ENCODE assay signal across 7 mouse cellular contexts in the genomic region with DNA sequence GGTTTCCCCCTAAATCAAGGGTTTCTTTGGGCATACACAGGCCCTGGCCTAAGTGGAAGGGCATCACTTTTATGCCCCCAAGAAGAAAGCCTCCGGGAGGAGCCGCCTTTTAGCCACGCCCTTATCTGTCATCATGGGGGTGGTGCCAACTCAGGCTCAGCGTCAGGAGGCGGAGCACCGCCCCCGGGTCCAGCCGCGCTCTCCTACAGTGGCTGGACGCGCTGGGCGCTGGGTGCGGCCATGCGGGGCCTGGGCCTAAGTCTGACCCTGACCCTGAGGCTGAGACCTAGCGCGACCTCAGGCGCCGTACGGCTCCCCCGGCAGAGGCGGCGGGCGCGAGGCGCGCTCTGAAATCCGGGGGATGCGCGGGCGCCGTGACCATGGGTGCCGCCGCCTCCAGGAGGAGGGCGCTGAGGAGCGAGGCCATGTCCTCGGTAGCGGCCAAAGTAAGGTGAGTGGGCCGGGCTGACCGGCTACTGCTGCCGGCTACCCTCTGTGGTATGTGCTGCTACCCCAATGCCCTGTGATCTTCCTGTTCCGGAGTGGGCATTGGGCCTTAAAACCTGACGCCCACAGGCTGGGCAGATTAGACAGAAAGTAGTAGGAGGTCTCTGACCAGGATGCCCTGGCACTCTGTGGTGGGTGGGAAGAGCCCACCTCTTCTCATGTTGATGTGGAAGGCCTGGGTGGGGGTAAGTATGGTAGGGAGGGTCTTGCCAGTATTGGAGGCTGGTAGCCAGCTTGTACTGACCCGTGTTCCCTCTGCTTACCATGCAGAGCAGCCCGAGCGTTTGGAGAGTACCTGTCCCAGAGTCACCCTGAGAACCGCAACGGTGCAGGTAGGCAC. TPM values are rescaled to one million over a fixed set of nuclear protein-coding genes. Genes with fewer than 3 reads are reported as not detected.
A peak's percentile ranks its signal among the peaks of the same experiment; 100 is the strongest.
DNase-seq lines count a peak whose midpoint lies in the region; ATAC-seq lines count a peak whose summit lies in the region.

TSS of gene Nsmf (plus strand) at position 135 of the 847 bp plus-strand sequence.

- H3K4me3 ChIP-seq in intestine, embryonic 15.5 days (replicated peaks) = peak within 1 kb of the TSS; percentile 82
- H3K4me3 ChIP-seq in midbrain, embryonic 10.5 days = peak within 1 kb of the TSS; percentile 78

- peak within 1 kb of the TSS; percentile 75 for H3K9ac ChIP-seq in intestine, embryonic 15.5 days

- 4% methylated on average over 47 of the region's 47 CpGs for WGBS in intestine, embryonic 15.5 days
- whole genome bisulfite sequencing in midbrain, embryonic 10.5 days = 6% methylated on average over 47 of the region's 47 CpGs

- intact Hi-C loops in gastrocnemius, postnatal 36 days (cut with DNase I) = no loop called here
- intact Hi-C loops in left cerebral cortex, postnatal 25 days (cut with DNase I) = no loop called here

- no peak within 1 kb of the TSS for H3K27ac ChIP-seq in intestine, embryonic 15.5 days
- peak within 1 kb of the TSS; percentile 90 for H3K27ac ChIP-seq in midbrain, embryonic 10.5 days (replicated peaks)

- H3K9me3 ChIP-seq in intestine, embryonic 15.5 days = no peaks in the 10 kb centered on the region
- H3K9me3 ChIP-seq in midbrain, embryonic 10.5 days (replicated peaks) = no peaks in the 10 kb centered on the region

- peaks cover 15% of the 10 kb centered on the region for H3K4me1 ChIP-seq in intestine, embryonic 15.5 days (replicated peaks)
- H3K4me1 ChIP-seq in midbrain, embryonic 10.5 days = peaks cover 23% of the 10 kb centered on the region

- no peaks in the 10 kb centered on the region for H3K36me3 ChIP-seq in intestine, embryonic 15.5 days
- H3K36me3 ChIP-seq in midbrain, embryonic 10.5 days = peaks cover 32% of the 10 kb centered on the region

- peak; percentile 95 for ATAC-seq in intestine, embryonic 15.5 days

- DNase-seq in adrenal gland, adult 18-20 months (ENCODE audit: low spot score in 2 of 2) = peak; percentile 85 to 87
- peak; percentile 92 for DNase-seq in embryo, embryonic 11 days
- peak; percentile 86 to 87 for DNase-seq in gastrocnemius, postnatal 36 days
- DNase-seq in left cerebral cortex, postnatal 25 days (ENCODE audit: low spot score in 2 of 2) = peak; percentile 90 to 93
- peak; percentile 83 for DNase-seq in midbrain, embryonic 10.5 days (ENCODE audit: low spot score)
- DNase-seq in right cerebral cortex, postnatal 4 days = peak; percentile 88

- H3K27me3 ChIP-seq in intestine, embryonic 15.5 days (replicated peaks) = no peaks in the 10 kb centered on the region
- no peaks in the 10 kb centered on the region for H3K27me3 ChIP-seq in midbrain, embryonic 10.5 days (ENCODE audit: low read depth, poor library complexity, severe bottlenecking)

- H3K4me2 ChIP-seq in intestine, embryonic 15.5 days (replicated peaks) = peak within 1 kb of the TSS; percentile 73

RNA-seq across cellular contexts. Expression of gene Nsmf, which starts in this region (rescaled TPM):
- total RNA-seq in adrenal gland, adult 18-20 months (2021) = 10 to 100 TPM; 43.4 to 55.4 TPM
- 10 to 100 TPM in 1 of 2 experiments, 1 to 10 TPM in 1; 7.9 to 10.7 TPM for total RNA-seq in gastrocnemius, postnatal 36 days (2021)
- polyA plus RNA-seq in intestine, embryonic 15.5 days (2015; fragmentation: Nextera tagmentation; extraction: Ambion mirVana) = 48.8 and 50.6 TPM in 2 replicates
- total RNA-seq in left cerebral cortex, postnatal 25 days (2021) = 100 to 1,000 TPM; 472 to 481 TPM
- polyA plus RNA-seq in midbrain, embryonic 10.5 days (2016; fragmentation: Nextera tagmentation; extraction: Ambion mirVana) = 66.4 and 84.9 TPM in 2 replicates

Comparison
In these comparisons a context has a peak if more than half of its experiments do, and no peak if none do; other contexts are left out.
1. RNA of gene Nsmf (total RNA-seq): 472 to 481 TPM in left cerebral cortex, postnatal 25 days; 43.4 to 55.4 TPM in adrenal gland, adult 18-20 months and 7.9 to 10.7 TPM in gastrocnemius, postnatal 36 days; every median in the first group is over 4 times any median in the second.
2. Peak in every context shown above with its lines, with median percentiles within 50 percentile points of each other: DNase-seq.